Mouse (Mus musculus): ENCODE results near the gene Kirrel. TPM values are rescaled to one million over a fixed set of nuclear protein-coding genes. Genes with fewer than 3 reads are reported as not detected.

Kirrel gene
- 17.9 and 27.9 TPM in 2 replicates for polyA plus RNA-seq (2016; fragmentation: Nextera tagmentation; extraction: Ambion mirVana)

DNA sequence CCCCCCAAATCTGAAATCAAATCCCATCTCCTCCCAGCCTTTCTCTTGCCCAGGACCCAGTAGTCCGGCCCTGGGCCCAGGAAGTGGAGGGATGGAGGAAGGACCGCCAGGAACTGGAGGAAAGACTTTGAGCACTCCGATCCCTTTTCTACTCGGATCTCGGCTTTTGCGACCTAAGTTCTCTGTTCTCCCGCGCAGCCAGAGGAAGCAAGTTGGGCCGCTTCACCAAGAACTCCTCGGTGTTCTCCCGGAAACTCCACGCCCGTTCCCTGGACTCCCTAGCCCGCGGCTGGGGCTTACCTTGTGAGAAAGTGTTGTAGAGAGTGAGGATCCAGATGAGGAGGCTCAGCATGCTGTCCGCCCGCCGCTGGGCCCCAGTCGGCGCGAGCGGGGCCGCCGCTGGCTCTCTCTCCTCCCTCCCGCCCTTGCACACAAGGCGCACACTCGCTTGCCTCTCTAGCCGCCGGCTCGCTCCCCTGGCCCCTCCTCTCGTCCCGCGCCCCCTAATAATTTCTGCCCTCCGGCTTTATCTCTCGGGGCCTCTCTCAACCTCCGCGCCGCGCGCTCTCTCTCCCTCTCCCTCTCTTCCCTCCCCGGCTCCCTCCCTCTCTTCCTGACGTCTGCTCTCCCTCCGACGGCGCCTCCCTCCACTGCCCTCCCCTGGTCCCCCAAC lies at the start of gene Kirrel:
Gene Kirrel (minus strand): TSS at position 652 of the 673 bp plus-strand sequence.
- no peaks in the 10 kb centered on the region for H3K36me3 ChIP-seq
- peaks cover 53% of the 10 kb centered on the region for H3K4me1 ChIP-seq
- peak within 1 kb of the TSS; percentile 68 for H3K4me3 ChIP-seq
- peak; percentile 94 for DNase-seq (ENCODE audit: low spot score)
- no peaks in the 10 kb centered on the region for H3K27me3 ChIP-seq (ENCODE audit: insufficient read depth, poor library complexity, severe bottlenecking)
- 0% methylated on average over 40 of the region's 45 CpGs for WGBS
- peak within 1 kb of the TSS; percentile 91 for H3K27ac ChIP-seq
- no peaks in the 10 kb centered on the region for H3K9me3 ChIP-seq

DNA sequence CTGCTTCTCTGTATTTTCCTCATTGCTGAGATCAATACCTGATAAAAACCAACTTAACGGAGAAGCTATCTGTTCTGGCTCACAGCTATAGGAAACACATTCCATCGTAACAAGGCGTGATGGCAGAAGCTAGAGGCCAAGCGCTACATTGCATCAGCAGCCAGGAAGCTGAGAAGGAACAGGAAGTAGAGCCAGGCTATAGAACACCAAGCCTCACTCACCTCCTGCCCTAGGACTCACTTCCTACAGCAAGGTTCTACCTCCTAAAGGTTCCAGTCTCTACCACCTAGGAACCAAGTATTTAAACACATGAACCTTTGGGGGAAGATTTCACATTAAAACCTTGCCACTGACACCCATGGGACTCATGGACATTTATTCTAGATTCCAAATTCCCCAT lies 49.1 kb upstream of the Kirrel start:
- DNase-seq (ENCODE audit: low spot score), result no peak
- no peak overlapping the region for H3K4me3 ChIP-seq
- no peaks in the 10 kb centered on the region for H3K4me1 ChIP-seq
- H3K27ac ChIP-seq, result no peak overlapping the region
- WGBS, result 55% methylated on average over 4 of the region's 4 CpGs
- no peaks in the 10 kb centered on the region for H3K36me3 ChIP-seq
- no peaks in the 10 kb centered on the region for H3K27me3 ChIP-seq (ENCODE audit: insufficient read depth, poor library complexity, severe bottlenecking)
- H3K9me3 ChIP-seq, result no peaks in the 10 kb centered on the region

DNA sequence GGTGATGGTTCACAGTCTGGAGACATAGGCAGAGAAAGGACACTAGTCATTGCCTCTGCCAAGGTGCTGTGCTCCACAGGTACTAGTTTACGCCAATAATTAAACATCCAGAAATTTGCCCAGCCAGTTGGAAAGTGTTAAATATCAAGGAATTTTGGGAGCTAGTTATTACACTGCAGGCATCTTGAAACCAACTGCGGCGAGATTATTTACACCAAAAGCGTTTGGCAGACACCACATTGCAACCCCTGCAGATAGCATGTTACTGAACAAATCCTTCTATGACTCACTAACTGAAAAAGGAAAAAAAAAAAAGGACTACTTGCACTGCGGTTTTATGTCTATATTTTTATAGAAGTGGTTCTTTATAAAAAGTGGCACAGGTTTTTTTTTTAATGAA lies 47.8 kb upstream of the Kirrel start:
- no peaks in the 10 kb centered on the region for H3K4me1 ChIP-seq
- no peaks in the 10 kb centered on the region for H3K27me3 ChIP-seq (ENCODE audit: insufficient read depth, poor library complexity, severe bottlenecking)
- 90% methylated on average over 5 of the region's 5 CpGs for WGBS
- no peak overlapping the region for H3K27ac ChIP-seq
- no peak for DNase-seq (ENCODE audit: low spot score)
- no peak overlapping the region for H3K4me3 ChIP-seq
- no peaks in the 10 kb centered on the region for H3K9me3 ChIP-seq
- no peaks in the 10 kb centered on the region for H3K36me3 ChIP-seq

DNA sequence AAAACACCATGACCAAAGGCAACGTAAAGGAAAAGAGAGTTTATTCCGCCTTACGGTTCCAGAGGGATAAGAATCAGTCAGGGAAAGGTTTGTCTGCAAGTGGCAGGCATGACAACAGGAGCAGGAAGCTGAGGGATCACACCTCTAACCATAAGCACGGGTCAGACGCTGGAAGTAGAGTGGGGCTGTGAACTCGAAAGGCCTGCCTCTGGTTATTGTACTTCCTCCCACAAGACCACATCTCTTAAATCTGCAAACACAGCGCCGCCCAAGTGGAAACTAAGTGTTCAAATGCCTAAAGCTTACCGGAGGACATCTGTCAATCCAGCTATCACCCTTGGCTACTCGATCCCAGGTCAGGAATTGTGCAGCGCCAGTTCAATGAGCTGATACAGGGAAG lies 40.6 kb upstream of the Kirrel start:
- Histone ChIP-seq H3K9me3 (no peaks in the 10 kb centered on the region), H3K36me3 (no peaks in the 10 kb centered on the region), H3K4me1 (no peaks in the 10 kb centered on the region), H3K27me3 (ENCODE audit: insufficient read depth, poor library complexity, severe bottlenecking) (no peaks in the 10 kb centered on the region), H3K4me3 (no peak overlapping the region), H3K27ac (no peak overlapping the region)
- 68% methylated on average over 11 of the region's 11 CpGs for WGBS
- no peak for DNase-seq (ENCODE audit: low spot score)

DNA sequence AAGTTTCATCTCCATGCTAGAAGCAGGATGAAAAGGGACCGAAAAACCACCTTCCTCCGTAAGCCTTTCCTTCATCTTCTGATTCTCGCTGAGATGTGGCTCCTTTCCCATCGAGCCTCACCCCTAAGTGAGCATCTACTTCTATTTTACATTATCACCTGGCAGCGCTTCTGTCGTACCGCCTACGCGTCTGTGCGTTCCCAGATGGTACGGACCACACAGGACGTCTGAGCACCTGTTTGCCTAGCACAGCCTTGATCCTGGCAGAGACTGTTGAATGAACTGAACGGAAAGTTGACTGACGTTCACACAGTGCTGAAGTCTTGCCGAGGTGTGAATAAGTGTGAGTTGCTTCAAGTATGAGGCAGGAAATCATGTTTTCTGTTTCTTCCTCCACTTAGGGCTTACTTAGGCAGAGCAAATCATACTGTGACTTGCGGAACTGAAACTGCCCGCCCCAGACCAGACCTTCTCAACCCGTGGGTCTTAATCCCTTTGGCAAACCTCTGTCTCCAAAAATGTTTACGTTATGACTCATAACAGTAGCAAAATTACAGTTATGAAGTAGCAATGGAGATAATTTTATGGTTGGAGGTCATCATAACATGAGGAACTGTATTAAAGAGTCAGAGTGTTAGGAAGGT lies 39.8 kb upstream of the Kirrel start:
- Histone ChIP-seq H3K4me1 (no peaks in the 10 kb centered on the region), H3K36me3 (no peaks in the 10 kb centered on the region), H3K27me3 (ENCODE audit: insufficient read depth, poor library complexity, severe bottlenecking) (no peaks in the 10 kb centered on the region), H3K27ac (no peak overlapping the region), H3K4me3 (no peak overlapping the region), H3K9me3 (no peaks in the 10 kb centered on the region)
- 87% methylated on average over 19 of the region's 19 CpGs for WGBS
- DNase-seq (ENCODE audit: low spot score), result no peak

DNA sequence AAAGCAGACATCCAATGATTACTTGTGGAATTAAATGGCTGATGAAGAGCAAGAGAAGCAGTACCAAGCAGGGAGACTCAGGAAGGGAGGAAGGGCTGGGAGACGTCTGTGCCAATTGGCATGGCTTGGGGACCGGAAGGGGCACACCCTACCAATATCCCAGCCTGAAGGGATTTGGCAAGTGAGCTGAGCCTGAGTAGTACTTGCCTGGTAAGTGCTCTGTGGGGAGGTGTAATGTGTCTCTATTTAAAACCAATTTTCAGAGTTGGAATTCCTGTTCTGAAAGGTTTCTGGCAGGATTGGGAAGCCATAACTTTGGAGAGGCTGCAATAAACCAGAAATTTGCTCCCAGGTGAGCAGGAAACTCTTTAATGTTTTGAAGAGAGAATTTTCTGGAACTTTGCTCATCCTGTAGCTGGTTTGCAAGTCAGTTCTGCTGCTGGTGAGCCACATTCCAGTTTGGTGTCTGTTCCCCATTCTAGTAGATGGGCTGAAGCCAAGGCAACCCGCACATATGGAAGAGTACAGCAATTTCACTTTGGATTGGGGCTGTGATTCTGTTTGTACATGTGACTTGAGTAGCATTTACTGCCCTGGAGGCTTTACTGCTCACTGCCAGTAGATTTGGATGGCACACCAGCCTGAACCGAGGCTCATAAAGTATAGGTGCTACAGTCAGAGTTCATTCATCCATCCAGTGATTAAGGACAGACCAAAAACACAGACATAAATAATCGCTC lies 32.0 kb upstream of the Kirrel start:
- 0 out of 2 replicates have a peak, but pooled peaks cover 3% of the 10 kb centered on the region for H3K4me1 ChIP-seq
- no peak for DNase-seq (ENCODE audit: low spot score)
- H3K36me3 ChIP-seq, result no peaks in the 10 kb centered on the region
- no peaks in the 10 kb centered on the region for H3K27me3 ChIP-seq (ENCODE audit: insufficient read depth, poor library complexity, severe bottlenecking)
- no peak overlapping the region for H3K4me3 ChIP-seq
- H3K9me3 ChIP-seq, result no peaks in the 10 kb centered on the region
- H3K27ac ChIP-seq, result no peak overlapping the region
- 82% methylated on average over 5 of the region's 5 CpGs for WGBS

DNA sequence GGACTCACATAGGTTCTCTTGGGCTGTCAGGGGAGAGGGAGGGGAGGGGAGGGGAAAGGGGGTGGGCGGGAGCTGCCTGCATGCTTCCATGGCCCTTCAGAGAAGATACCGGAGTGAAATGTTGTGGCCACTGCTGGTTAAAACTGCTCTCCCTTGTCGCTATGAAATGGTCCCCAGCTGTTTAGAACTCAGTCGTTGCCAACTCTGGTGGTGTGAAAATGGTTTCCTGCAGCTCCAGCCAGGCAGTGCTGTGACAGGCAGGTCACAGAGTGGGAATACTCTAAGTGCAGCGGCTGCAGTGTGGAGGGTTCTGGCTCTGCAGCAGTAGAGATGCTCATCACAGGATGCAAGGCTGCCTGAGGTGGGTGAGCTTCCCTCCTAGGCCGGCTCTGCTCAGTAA lies 22.1 kb upstream of the Kirrel start:
- Histone ChIP-seq H3K4me1 (peaks cover 8% of the 10 kb centered on the region; the same call in 1 of the 2 replicates), H3K4me3 (no peak overlapping the region), H3K27ac (no peak overlapping the region), H3K27me3 (ENCODE audit: insufficient read depth, poor library complexity, severe bottlenecking) (no peaks in the 10 kb centered on the region), H3K9me3 (no peaks in the 10 kb centered on the region), H3K36me3 (no peaks in the 10 kb centered on the region)
- WGBS, result 27% methylated on average over 6 of the region's 6 CpGs
- DNase-seq (ENCODE audit: low spot score), result no peak

DNA sequence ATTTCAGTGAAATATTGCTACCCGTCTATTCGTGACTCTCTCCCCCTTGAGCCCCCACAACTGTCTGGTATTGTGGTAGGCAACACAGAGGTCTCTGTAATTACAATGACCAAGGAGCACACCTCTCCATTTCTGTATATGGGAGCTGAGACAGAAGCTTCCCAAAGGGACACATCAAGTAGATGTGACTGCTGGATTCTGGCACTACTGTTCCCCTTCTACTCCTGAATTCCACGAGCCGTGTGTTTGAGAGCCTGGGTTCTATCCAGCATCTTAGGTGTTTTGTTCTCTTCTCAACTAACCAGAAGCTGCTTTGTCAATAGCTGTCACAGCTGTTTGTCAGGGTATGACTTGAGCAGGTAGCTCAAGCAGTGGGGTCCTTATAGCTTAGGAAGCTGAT lies 20.5 kb upstream of the Kirrel start:
- Histone ChIP-seq H3K4me1 (peaks cover 9% of the 10 kb centered on the region; the same call in 1 of the 2 replicates), H3K9me3 (no peaks in the 10 kb centered on the region), H3K27me3 (ENCODE audit: insufficient read depth, poor library complexity, severe bottlenecking) (no peaks in the 10 kb centered on the region), H3K27ac (no peak overlapping the region), H3K4me3 (no peak overlapping the region), H3K36me3 (no peaks in the 10 kb centered on the region)
- no peak for DNase-seq (ENCODE audit: low spot score)
- WGBS, result 86% methylated on average over 4 of the region's 4 CpGs

DNA sequence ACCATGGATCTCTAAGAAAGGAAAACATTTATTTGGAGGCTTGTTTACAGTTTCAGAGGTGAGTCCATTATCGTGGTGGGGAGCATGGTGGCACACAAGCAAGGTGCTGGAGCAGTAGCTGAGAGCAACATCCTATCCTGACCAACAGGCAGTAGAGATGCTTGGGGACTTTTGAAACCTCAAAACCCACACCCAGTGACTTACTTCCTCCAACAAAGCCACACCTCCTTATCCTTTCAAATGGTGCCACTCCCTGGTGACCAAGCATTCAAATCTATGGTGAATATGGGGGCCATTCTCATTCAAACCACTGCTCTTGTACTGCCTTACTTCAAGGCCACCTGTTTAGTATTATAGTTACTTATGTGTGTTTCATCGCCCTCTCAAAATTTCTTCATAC lies 20.0 kb upstream of the Kirrel start:
- peaks cover 9% of the 10 kb centered on the region; the same call in 1 of the 2 replicates for H3K4me1 ChIP-seq
- H3K27ac ChIP-seq, result no peak overlapping the region
- H3K36me3 ChIP-seq, result no peaks in the 10 kb centered on the region
- H3K4me3 ChIP-seq, result no peak overlapping the region
- H3K27me3 ChIP-seq (ENCODE audit: insufficient read depth, poor library complexity, severe bottlenecking), result no peaks in the 10 kb centered on the region
- DNase-seq (ENCODE audit: low spot score), result no peak
- no peaks in the 10 kb centered on the region for H3K9me3 ChIP-seq
- 86% methylated on average over 2 of the region's 2 CpGs for WGBS

DNA sequence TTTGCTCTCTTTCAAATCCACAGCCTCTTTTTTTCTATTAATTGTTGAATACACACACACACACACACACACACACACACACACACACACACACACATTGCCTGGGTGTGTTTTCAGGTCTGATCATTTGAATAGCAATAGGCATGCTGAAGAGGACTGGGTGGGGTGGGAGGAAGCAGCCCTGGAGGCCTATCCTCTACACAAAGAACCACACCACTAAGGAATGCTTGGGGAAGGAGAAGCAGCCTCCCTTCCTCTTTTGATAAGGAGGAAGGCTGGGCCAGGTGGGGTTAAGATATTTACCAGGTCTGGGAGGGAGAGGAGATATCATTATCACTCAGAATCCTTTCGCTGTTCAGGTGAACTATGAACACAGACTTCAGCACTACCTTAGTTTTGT lies 19.2 kb upstream of the Kirrel start:
- Histone ChIP-seq H3K27ac (no peak overlapping the region), H3K4me1 (peaks cover 9% of the 10 kb centered on the region; the same call in 1 of the 2 replicates), H3K27me3 (ENCODE audit: insufficient read depth, poor library complexity, severe bottlenecking) (no peaks in the 10 kb centered on the region), H3K9me3 (no peaks in the 10 kb centered on the region), H3K4me3 (no peak overlapping the region), H3K36me3 (no peaks in the 10 kb centered on the region)
- WGBS, result 39% methylated on average over 1 of the region's 1 CpGs
- DNase-seq (ENCODE audit: low spot score), result no peak

DNA sequence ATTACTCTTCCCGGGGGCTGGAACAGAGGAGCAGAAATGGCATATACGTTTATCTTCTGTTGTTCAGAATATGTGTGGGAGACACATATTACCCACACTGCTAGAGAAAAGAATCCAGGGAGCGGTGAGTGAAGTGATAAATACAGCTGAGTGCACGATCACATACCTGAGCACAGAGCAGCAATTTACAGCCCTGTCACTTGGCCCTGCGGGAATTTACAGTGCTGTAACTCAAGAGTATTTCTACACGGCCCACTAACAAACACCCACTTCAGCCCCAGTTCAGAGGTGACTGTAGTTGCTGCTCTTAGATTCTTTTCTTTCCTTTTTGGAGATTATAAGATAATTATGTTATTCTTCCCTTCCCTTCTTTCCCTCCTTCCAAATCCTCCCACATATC lies 18.8 kb upstream of the Kirrel start:
- Histone ChIP-seq H3K4me1 (peaks cover 9% of the 10 kb centered on the region; the same call in 1 of the 2 replicates), H3K4me3 (no peak overlapping the region), H3K9me3 (no peaks in the 10 kb centered on the region), H3K27me3 (ENCODE audit: insufficient read depth, poor library complexity, severe bottlenecking) (no peaks in the 10 kb centered on the region), H3K36me3 (no peaks in the 10 kb centered on the region), H3K27ac (no peak overlapping the region)
- WGBS, result 52% methylated on average over 6 of the region's 6 CpGs
- no peak for DNase-seq (ENCODE audit: low spot score)

DNA sequence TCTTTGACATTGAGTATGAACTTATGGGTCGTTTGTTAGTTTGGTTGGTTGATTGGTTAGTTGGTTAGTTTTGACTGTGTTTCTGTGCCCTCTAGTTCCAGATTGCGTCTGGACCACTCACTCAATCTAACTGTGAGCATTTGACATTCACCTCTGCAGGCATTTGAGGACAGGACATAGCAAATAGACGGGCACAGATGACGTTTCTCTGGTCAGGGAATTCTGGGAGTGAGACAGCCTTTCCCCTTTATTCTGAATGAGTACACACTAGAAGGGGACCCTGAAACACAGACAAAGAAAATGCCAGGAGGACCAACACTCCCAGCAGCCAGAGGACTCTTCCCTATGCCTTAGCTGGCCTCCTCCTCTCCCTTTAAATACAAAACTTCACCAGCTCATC lies 2.1 kb upstream of the Kirrel start:
- peaks cover 32% of the 10 kb centered on the region for H3K4me1 ChIP-seq
- H3K27ac ChIP-seq, result no peak overlapping the region
- H3K36me3 ChIP-seq, result no peaks in the 10 kb centered on the region
- H3K27me3 ChIP-seq (ENCODE audit: insufficient read depth, poor library complexity, severe bottlenecking), result no peaks in the 10 kb centered on the region
- no peaks in the 10 kb centered on the region for H3K9me3 ChIP-seq
- 72% methylated on average over 4 of the region's 4 CpGs for WGBS
- no peak overlapping the region for H3K4me3 ChIP-seq
- peak; percentile 66 for DNase-seq (ENCODE audit: low spot score)

DNA sequence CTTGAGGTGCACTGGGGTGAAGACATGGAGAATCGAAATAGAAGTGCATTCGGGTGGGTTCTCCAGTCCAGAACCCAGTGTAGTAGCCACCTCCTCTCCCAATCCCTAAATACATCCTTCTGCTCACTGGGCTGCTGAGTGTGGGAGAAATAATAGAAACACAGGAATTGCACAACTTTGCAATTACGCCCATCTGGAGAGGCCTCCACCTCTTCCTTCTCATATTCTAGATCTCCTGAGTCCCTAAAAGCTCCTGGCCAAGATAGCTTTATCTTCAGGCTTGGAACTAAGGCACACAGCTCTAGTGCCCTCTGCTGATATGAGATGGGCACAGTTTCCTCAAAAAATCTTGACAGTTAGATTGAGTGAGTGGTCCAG lies 880 bp upstream of the Kirrel start:
- peak; percentile 61 for DNase-seq (ENCODE audit: low spot score)
- 37% methylated on average over 3 of the region's 3 CpGs for WGBS

More for the DNA sequence above, 880 bp upstream of the Kirrel start:
- no peaks in the 10 kb centered on the region for H3K9me3 ChIP-seq
- no peaks in the 10 kb centered on the region for H3K36me3 ChIP-seq
- H3K4me1 ChIP-seq, result peaks cover 41% of the 10 kb centered on the region
- H3K27ac ChIP-seq, result peak overlapping the region; percentile 91; the same call in 1 of the 2 replicates
- H3K27me3 ChIP-seq (ENCODE audit: insufficient read depth, poor library complexity, severe bottlenecking), result no peaks in the 10 kb centered on the region
- H3K4me3 ChIP-seq, result peak overlapping the region; percentile 68
